Mouse (Mus musculus): ENCODE data around the gene Tectb. TPM values are rescaled to one million over a fixed set of nuclear protein-coding genes. Genes with fewer than 3 reads are reported as not detected.
"Not testable (repeated sequence)": the region's sequence is repeated elsewhere in the genome, so short reads cannot be mapped to it uniquely, and the experiment has no call there.

The Tectb gene
- polyA plus RNA-seq, 1 experiment from 2014 or later: not detected

- ATAC-seq (replicated peaks; ENCODE audit: low FRiP score, low TSS enrichment, low read depth); H3K27ac ChIP-seq (ENCODE audit: low read depth); H3K4me1 ChIP-seq (replicated peaks; ENCODE audit: control insufficient read depth, insufficient read depth, low read length); H3K9me3 ChIP-seq (ENCODE audit: control insufficient read depth, low read length); H3K4me3 ChIP-seq (ENCODE audit: low read depth, low read length); H3K4me2 ChIP-seq (ENCODE audit: low read length); H3K36me3 ChIP-seq (ENCODE audit: control insufficient read depth, insufficient read depth, low read length); H3K27me3 ChIP-seq (replicated peaks; ENCODE audit: control insufficient read depth, insufficient read depth, low read length); H3K9ac ChIP-seq (ENCODE audit: low read length); DNase-seq (ENCODE audit: low spot score): not testable (repeated sequence)
- 93% methylated on average over 8 of the region's 8 CpGs for WGBS
Measured at GRCm38 (mm10) chr19:55169236-55169729, 11.2 kb upstream of the Tectb start.

- ATAC-seq (replicated peaks; ENCODE audit: low FRiP score, low TSS enrichment, low read depth) (no peak), DNase-seq (ENCODE audit: low spot score) (no peak)
- Histone ChIP-seq H3K36me3 (ENCODE audit: control insufficient read depth, insufficient read depth, low read length) (no peaks in the 10 kb centered on the region), H3K9me3 (ENCODE audit: control insufficient read depth, low read length) (no peaks in the 10 kb centered on the region), H3K9ac (ENCODE audit: low read length) (no peak overlapping the region), H3K4me2 (ENCODE audit: low read length) (no peak overlapping the region), H3K27ac (ENCODE audit: low read depth) (no peak overlapping the region), H3K4me3 (ENCODE audit: low read depth, low read length) (no peak overlapping the region), H3K4me1 (replicated peaks; ENCODE audit: control insufficient read depth, insufficient read depth, low read length) (no peaks in the 10 kb centered on the region), H3K27me3 (replicated peaks; ENCODE audit: control insufficient read depth, insufficient read depth, low read length) (no peaks in the 10 kb centered on the region)
Measured at GRCm38 (mm10) chr19:55170399-55170798, 10.1 kb upstream of the Tectb start.

- no peak overlapping the region for H3K9ac ChIP-seq (ENCODE audit: low read length)
- H3K27ac ChIP-seq (ENCODE audit: low read depth): no peak overlapping the region
- no peaks in the 10 kb centered on the region for H3K4me1 ChIP-seq (replicated peaks; ENCODE audit: control insufficient read depth, insufficient read depth, low read length)
- H3K36me3 ChIP-seq (ENCODE audit: control insufficient read depth, insufficient read depth, low read length): no peaks in the 10 kb centered on the region
- H3K4me3 ChIP-seq (ENCODE audit: low read depth, low read length): no peak overlapping the region
- WGBS: 36% methylated on average over 1 of the region's 1 CpGs
- DNase-seq (ENCODE audit: low spot score): no peak
- no peaks in the 10 kb centered on the region for H3K27me3 ChIP-seq (replicated peaks; ENCODE audit: control insufficient read depth, insufficient read depth, low read length)
- H3K9me3 ChIP-seq (ENCODE audit: control insufficient read depth, low read length): no peaks in the 10 kb centered on the region
- H3K4me2 ChIP-seq (ENCODE audit: low read length): no peak overlapping the region
- ATAC-seq (replicated peaks; ENCODE audit: low FRiP score, low TSS enrichment, low read depth): no peak
Measured at GRCm38 (mm10) chr19:55171585-55171984, 8.9 kb upstream of the Tectb start.

- ATAC-seq (replicated peaks; ENCODE audit: low FRiP score, low TSS enrichment, low read depth) (no peak), DNase-seq (ENCODE audit: low spot score) (no peak)
- Histone ChIP-seq H3K9ac (ENCODE audit: low read length) (no peak overlapping the region), H3K27me3 (replicated peaks; ENCODE audit: control insufficient read depth, insufficient read depth, low read length) (no peaks in the 10 kb centered on the region), H3K4me1 (replicated peaks; ENCODE audit: control insufficient read depth, insufficient read depth, low read length) (no peaks in the 10 kb centered on the region), H3K4me3 (ENCODE audit: low read depth, low read length) (no peak overlapping the region), H3K4me2 (ENCODE audit: low read length) (no peak overlapping the region), H3K36me3 (ENCODE audit: control insufficient read depth, insufficient read depth, low read length) (no peaks in the 10 kb centered on the region), H3K9me3 (ENCODE audit: control insufficient read depth, low read length) (no peaks in the 10 kb centered on the region), H3K27ac (ENCODE audit: low read depth) (no peak overlapping the region)
- 92% methylated on average over 3 of the region's 3 CpGs for WGBS
Measured at GRCm38 (mm10) chr19:55177143-55177542, 3.4 kb upstream of the Tectb start.

GRCm38 (mm10) chr19:55184442-55184841 lies 3.9 kb downstream of the Tectb start:
- Histone ChIP-seq H3K4me3 (ENCODE audit: low read depth, low read length) (no peak overlapping the region), H3K27me3 (replicated peaks; ENCODE audit: control insufficient read depth, insufficient read depth, low read length) (no peaks in the 10 kb centered on the region), H3K9ac (ENCODE audit: low read length) (no peak overlapping the region), H3K4me1 (replicated peaks; ENCODE audit: control insufficient read depth, insufficient read depth, low read length) (no peaks in the 10 kb centered on the region), H3K27ac (ENCODE audit: low read depth) (no peak overlapping the region), H3K9me3 (ENCODE audit: control insufficient read depth, low read length) (no peaks in the 10 kb centered on the region), H3K4me2 (ENCODE audit: low read length) (no peak overlapping the region), H3K36me3 (ENCODE audit: control insufficient read depth, insufficient read depth, low read length) (no peaks in the 10 kb centered on the region)
- no peak for DNase-seq (ENCODE audit: low spot score)
- WGBS: 71% methylated on average over 7 of the region's 7 CpGs
- no peak for ATAC-seq (replicated peaks; ENCODE audit: low FRiP score, low TSS enrichment, low read depth)

GRCm38 (mm10) chr19:55185074-55185473 lies 4.5 kb downstream of the Tectb start:
- Histone ChIP-seq H3K9ac (ENCODE audit: low read length) (no peak overlapping the region), H3K36me3 (ENCODE audit: control insufficient read depth, insufficient read depth, low read length) (no peaks in the 10 kb centered on the region), H3K4me1 (replicated peaks; ENCODE audit: control insufficient read depth, insufficient read depth, low read length) (no peaks in the 10 kb centered on the region), H3K27me3 (replicated peaks; ENCODE audit: control insufficient read depth, insufficient read depth, low read length) (no peaks in the 10 kb centered on the region), H3K27ac (ENCODE audit: low read depth) (no peak overlapping the region), H3K4me2 (ENCODE audit: low read length) (no peak overlapping the region), H3K9me3 (ENCODE audit: control insufficient read depth, low read length) (no peaks in the 10 kb centered on the region), H3K4me3 (ENCODE audit: low read depth, low read length) (no peak overlapping the region)
- ATAC-seq (replicated peaks; ENCODE audit: low FRiP score, low TSS enrichment, low read depth): no peak
- WGBS: 79% methylated on average over 7 of the region's 7 CpGs
- no peak for DNase-seq (ENCODE audit: low spot score)

- H3K27me3 ChIP-seq (replicated peaks; ENCODE audit: control insufficient read depth, insufficient read depth, low read length): no peaks in the 10 kb centered on the region
- no peak for ATAC-seq (replicated peaks; ENCODE audit: low FRiP score, low TSS enrichment, low read depth)
- 67% methylated on average over 3 of the region's 3 CpGs for WGBS
Measured at GRCm38 (mm10) chr19:55185651-55186050, 5.1 kb downstream of the Tectb start.

GRCm38 (mm10) chr19:55190065-55190464 lies 9.5 kb downstream of the Tectb start:
- Histone ChIP-seq H3K9me3 (ENCODE audit: control insufficient read depth, low read length) (no peaks in the 10 kb centered on the region), H3K4me3 (ENCODE audit: low read depth, low read length) (no peak overlapping the region), H3K4me1 (replicated peaks; ENCODE audit: control insufficient read depth, insufficient read depth, low read length) (no peaks in the 10 kb centered on the region; the same call in 1 of the 2 replicates), H3K27me3 (replicated peaks; ENCODE audit: control insufficient read depth, insufficient read depth, low read length) (no peaks in the 10 kb centered on the region), H3K9ac (ENCODE audit: low read length) (no peak overlapping the region), H3K27ac (ENCODE audit: low read depth) (no peak overlapping the region), H3K36me3 (ENCODE audit: control insufficient read depth, insufficient read depth, low read length) (no peaks in the 10 kb centered on the region), H3K4me2 (ENCODE audit: low read length) (no peak overlapping the region)
- no peak for DNase-seq (ENCODE audit: low spot score)
- ATAC-seq (replicated peaks; ENCODE audit: low FRiP score, low TSS enrichment, low read depth): no peak
- 80% methylated on average over 5 of the region's 5 CpGs for WGBS

More at GRCm38 (mm10) chr19:55185651-55186050, 5.1 kb downstream of the Tectb start:
- DNase-seq (ENCODE audit: low spot score): no peak
- Histone ChIP-seq H3K36me3 (ENCODE audit: control insufficient read depth, insufficient read depth, low read length) (no peaks in the 10 kb centered on the region), H3K4me1 (replicated peaks; ENCODE audit: control insufficient read depth, insufficient read depth, low read length) (no peaks in the 10 kb centered on the region), H3K9ac (ENCODE audit: low read length) (no peak overlapping the region), H3K27ac (ENCODE audit: low read depth) (no peak overlapping the region), H3K9me3 (ENCODE audit: control insufficient read depth, low read length) (no peaks in the 10 kb centered on the region), H3K4me3 (ENCODE audit: low read depth, low read length) (no peak overlapping the region), H3K4me2 (ENCODE audit: low read length) (no peak overlapping the region)

GRCm38 (mm10) chr19:55191596-55191995 lies 11.1 kb downstream of the Tectb start:
- no peak overlapping the region for H3K4me3 ChIP-seq (ENCODE audit: low read depth, low read length)
- no peak for ATAC-seq (replicated peaks; ENCODE audit: low FRiP score, low TSS enrichment, low read depth)
- H3K4me1 ChIP-seq (replicated peaks; ENCODE audit: control insufficient read depth, insufficient read depth, low read length): peaks cover 5% of the 10 kb centered on the region; the same call in 1 of the 2 replicates
- no peak overlapping the region for H3K27ac ChIP-seq (ENCODE audit: low read depth)
- H3K36me3 ChIP-seq (ENCODE audit: control insufficient read depth, insufficient read depth, low read length): no peaks in the 10 kb centered on the region
- H3K9me3 ChIP-seq (ENCODE audit: control insufficient read depth, low read length): no peaks in the 10 kb centered on the region
- no peak overlapping the region for H3K4me2 ChIP-seq (ENCODE audit: low read length)
- H3K27me3 ChIP-seq (replicated peaks; ENCODE audit: control insufficient read depth, insufficient read depth, low read length): no peaks in the 10 kb centered on the region
- no peak overlapping the region for H3K9ac ChIP-seq (ENCODE audit: low read length)
- 79% methylated on average over 2 of the region's 2 CpGs for WGBS
- DNase-seq (ENCODE audit: low spot score): no peak

Measured in intestine, embryonic 14.5 days (tissue).